Mouse (Mus musculus) testis, adult 2 months (tissue): Measurements from ENCODE around the gene Fcamr.

ENCODE experiments used
- CTCF ChIP-seq: fragments of 200-500 bp; IDR thresholded peaks from 2 replicates; pipeline ENCODE4 v1.5.1; 2012; ENCODE audit warnings: low read depth, mild to moderate bottlenecking, inconsistent platforms, low read length, moderate library complexity; ENCODE audit not compliant: control insufficient read depth, insufficient read depth, insufficient replicate concordance
- POLR2A ChIP-seq: fragments of 200-500 bp; IDR thresholded peaks from 2 replicates; pipeline ENCODE4 v1.6.1; 2012; ENCODE audit warnings: low read depth, mild to moderate bottlenecking, inconsistent platforms, low read length, moderate library complexity; ENCODE audit not compliant: control insufficient read depth

GRCm38 (mm10) chr1:130795331-130795730 is 5.4 kb upstream of the Fcamr start:
- no peak for TF ChIP-seq CTCF
- no peak for TF ChIP-seq POLR2A
